Mouse (Mus musculus) left cerebral cortex, postnatal 10 days (tissue): ENCODE data around the gene Ncoa4. TPM values are rescaled to one million over a fixed set of nuclear protein-coding genes. Genes with fewer than 3 reads are reported as not detected.
"Not testable (repeated sequence)": the region's sequence is repeated elsewhere in the genome, so short reads cannot be mapped to it uniquely, and the experiment has no call there.

ENCODE experiments used
- DNase-seq, 2 experiments: peaks; one replicate each; pipeline ENCODE4 v3.0.0; 2021 to 2022; ENCODE audit warnings: low spot score in 2 of 2, mixed read lengths in 1 of 2; ENCODE audit errors: extremely low spot score in 1 of 2
- intact Hi-C: fragments of 180-260 bp; cut with DNase I; formaldehyde crosslinking; loops from one replicate; pipeline ENCODE4 v1.15.1; 2025
- total RNA-seq, 2 experiments: library from RNA; stranded (reverse); gene quantifications; 2 replicates each; pipeline ENCODE4 v1.2.3; 2021

Gene Ncoa4
- total RNA-seq = 100 to 1,000 TPM; 121 to 130 TPM

GRCm38 (mm10) chr14:32159690-32160246 lies at the start of gene Ncoa4:
Gene Ncoa4, plus strand, starts transcription at chr14:32159865.
- intact Hi-C loops = no loop called here

GRCm38 (mm10) chr14:32112124-32112523 lies 47.5 kb upstream of the Ncoa4 start:
- DNase-seq, intact Hi-C loops: not testable (repeated sequence)

More at GRCm38 (mm10) chr14:32159690-32160246, at the start of gene Ncoa4:
- peak; percentile 98 to 99 for DNase-seq

GRCm38 (mm10) chr14:32120940-32121919 lies 38.4 kb upstream of the Ncoa4 start:
- intact Hi-C loops = no loop called here
- DNase-seq = no peak

- intact Hi-C loops = no loop called here
- DNase-seq = peak in 1 of 2 experiments; percentile 30
Measured at GRCm38 (mm10) chr14:32121920-32122315, 37.7 kb upstream of the Ncoa4 start.

GRCm38 (mm10) chr14:32124261-32124660 lies 35.4 kb upstream of the Ncoa4 start:
- DNase-seq = no peak

GRCm38 (mm10) chr14:32125256-32125655 lies 34.4 kb upstream of the Ncoa4 start:
- intact Hi-C loops, DNase-seq: not testable (repeated sequence)

More at GRCm38 (mm10) chr14:32124261-32124660, 35.4 kb upstream of the Ncoa4 start:
- intact Hi-C loops = no loop called here

GRCm38 (mm10) chr14:32128409-32128808 lies 31.3 kb upstream of the Ncoa4 start:
- intact Hi-C loops = no loop called here
- DNase-seq = no peak

GRCm38 (mm10) chr14:32131836-32132235 lies 27.8 kb upstream of the Ncoa4 start:
- intact Hi-C loops = no loop called here
- DNase-seq = no peak

- no peak for DNase-seq
Measured at GRCm38 (mm10) chr14:32134293-32134692, 25.4 kb upstream of the Ncoa4 start.

GRCm38 (mm10) chr14:32136467-32136866 lies 23.2 kb upstream of the Ncoa4 start:
- DNase-seq, intact Hi-C loops: not testable (repeated sequence)

More at GRCm38 (mm10) chr14:32134293-32134692, 25.4 kb upstream of the Ncoa4 start:
- intact Hi-C loops = no loop called here

GRCm38 (mm10) chr14:32140359-32140965 lies 19.2 kb upstream of the Ncoa4 start:
- intact Hi-C loops = no loop called here
- no peak for DNase-seq

- no peak for DNase-seq
- intact Hi-C loops = no loop called here
Measured at GRCm38 (mm10) chr14:32141723-32142122, 17.9 kb upstream of the Ncoa4 start, which contains the start of gene Msmb. Gene Msmb, plus strand, starts transcription at chr14:32142023.

GRCm38 (mm10) chr14:32144734-32145133 lies 14.9 kb upstream of the Ncoa4 start:
- intact Hi-C loops = no loop called here
- DNase-seq = no peak

- intact Hi-C loops = no loop called here
- DNase-seq = no peak
Measured at GRCm38 (mm10) chr14:32145401-32145800, 14.3 kb upstream of the Ncoa4 start.

GRCm38 (mm10) chr14:32145809-32146511 lies 13.7 kb upstream of the Ncoa4 start:
- DNase-seq = no peak
- intact Hi-C loops = no loop called here

GRCm38 (mm10) chr14:32146578-32146977 lies 13.1 kb upstream of the Ncoa4 start:
- no peak for DNase-seq
- intact Hi-C loops = no loop called here

GRCm38 (mm10) chr14:32150872-32151271 lies 8.8 kb upstream of the Ncoa4 start:
- intact Hi-C loops = no loop called here

GRCm38 (mm10) chr14:32152243-32152965 lies 7.3 kb upstream of the Ncoa4 start:
- intact Hi-C loops = no loop called here
- no peak for DNase-seq

More at GRCm38 (mm10) chr14:32150872-32151271, 8.8 kb upstream of the Ncoa4 start:
- DNase-seq = no peak
